Mouse (Mus musculus): Measurements from ENCODE around the gene Gm42906.

DNA sequence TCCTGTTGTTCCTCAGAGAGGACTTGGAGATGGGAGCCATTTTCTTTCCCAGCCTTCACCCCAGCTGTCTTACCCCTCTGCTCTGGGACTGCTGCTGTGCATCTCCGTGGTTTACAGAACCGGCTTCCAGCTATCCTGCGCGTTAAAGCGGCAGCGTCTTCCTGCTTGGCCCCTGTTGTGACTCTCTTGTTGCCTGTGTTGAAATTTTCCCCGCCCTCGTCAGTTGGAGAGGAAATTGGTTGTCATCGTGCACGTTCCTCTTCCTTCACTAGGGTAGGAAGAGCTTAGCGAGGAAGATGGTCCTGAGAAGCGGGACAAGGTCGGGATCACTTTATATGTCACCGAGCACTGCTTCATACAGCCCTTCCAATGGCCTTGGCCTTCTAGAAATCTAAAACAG, 407.1 kb downstream of the Gm42906 start:
- no peak for TF ChIP-seq POLR2A (IDR thresholded peaks at IDR 0.05; ENCODE audit: low read depth, low read length)
- TF ChIP-seq CTCF (conservative IDR thresholded peaks at IDR 0.05; ENCODE audit: insufficient read depth, insufficient read length, low read depth, low read length): no peak
